Mouse (Mus musculus): ENCODE measurements around the gene Rap1gap2. TPM values are rescaled to one million over a fixed set of nuclear protein-coding genes. Genes with fewer than 3 reads are reported as not detected.

Gene Rap1gap2
- polyA plus RNA-seq, 1 experiment = 0.81 TPM

GRCm38 (mm10) chr11:74647966-74648365 lies 37.3 kb upstream of the Rap1gap2 start:
- Histone ChIP-seq H3K36me3 (replicated peaks; ENCODE audit: low read length) (peaks cover 11% of the 10 kb centered on the region), H3K27me3 (replicated peaks) (peaks cover 2% of the 10 kb centered on the region), H3K9me3 (no peaks in the 10 kb centered on the region), H3K4me3 (replicated peaks) (peak overlapping the region; percentile 23), H3K4me1 (peaks cover 52% of the 10 kb centered on the region)
- TF ChIP-seq GATA1 (IDR thresholded peaks at IDR 0.05; ENCODE audit: borderline replicate concordance, low read length) (no peak), FLI1 (IDR thresholded peaks at IDR 0.05; ENCODE audit: low read length) (no peak)

DNA sequence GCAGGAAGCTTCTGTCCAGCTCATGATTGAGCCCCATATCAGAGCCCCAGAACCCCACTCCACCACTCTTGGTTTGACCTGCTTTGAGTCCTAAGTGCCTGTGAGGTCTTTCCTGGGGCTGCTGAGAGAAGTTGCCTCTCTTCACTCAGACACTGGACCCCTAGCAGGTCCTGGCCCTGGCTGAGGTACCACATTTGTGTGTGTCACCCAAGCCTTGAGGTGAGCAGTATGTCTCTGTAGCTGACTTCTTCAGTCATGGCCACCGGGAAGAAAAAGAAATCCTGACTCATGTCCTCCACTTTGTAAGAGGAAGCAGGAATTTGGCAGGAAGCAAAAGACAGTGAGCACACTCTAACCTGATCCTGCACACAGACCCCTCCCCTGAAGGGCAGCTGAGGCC lies 28.9 kb upstream of the Rap1gap2 start:
- no peaks in the 10 kb centered on the region for H3K36me3 ChIP-seq (replicated peaks; ENCODE audit: low read length)
- H3K9me3 ChIP-seq = no peaks in the 10 kb centered on the region
- TF ChIP-seq GATA1 (IDR thresholded peaks at IDR 0.05; ENCODE audit: borderline replicate concordance, low read length) = no peak
- no peak for TF ChIP-seq FLI1 (IDR thresholded peaks at IDR 0.05; ENCODE audit: low read length)
- peaks cover 44% of the 10 kb centered on the region for H3K4me1 ChIP-seq
- H3K27me3 ChIP-seq (replicated peaks) = peaks cover 65% of the 10 kb centered on the region
- no peak overlapping the region for H3K4me3 ChIP-seq (replicated peaks)

DNA sequence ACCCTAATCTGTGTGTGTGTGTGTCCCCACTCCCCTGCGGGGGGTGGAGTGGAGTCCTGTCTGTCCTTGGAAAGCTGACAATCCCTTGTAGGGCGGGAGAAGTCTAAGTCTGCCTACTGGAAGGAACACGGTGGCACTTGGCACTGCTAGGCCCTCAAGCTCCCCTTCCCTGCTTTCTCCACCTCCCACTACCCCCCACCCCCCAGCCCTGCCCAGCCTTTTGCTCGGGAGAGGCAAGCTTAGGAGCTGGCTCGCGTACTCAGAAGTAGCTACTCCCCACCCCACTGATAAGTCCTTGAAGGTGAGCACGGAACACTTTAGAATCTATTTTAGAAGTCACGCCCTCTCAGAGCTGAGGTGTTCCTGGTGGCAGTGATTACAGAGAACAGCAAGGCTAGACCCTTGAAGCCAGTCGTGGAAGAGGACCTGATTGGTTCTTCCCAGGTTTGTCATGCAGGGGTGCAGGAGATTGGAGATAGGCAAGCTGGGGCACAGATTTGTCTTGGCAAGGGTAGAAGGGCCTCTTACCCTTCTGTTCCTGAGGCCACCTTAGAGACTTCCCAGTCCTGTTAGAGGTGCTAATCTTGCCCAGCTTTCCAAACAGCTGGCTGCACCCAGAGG lies 28.2 kb upstream of the Rap1gap2 start:
- peaks cover 63% of the 10 kb centered on the region for H3K27me3 ChIP-seq (replicated peaks)
- H3K4me1 ChIP-seq = peaks cover 42% of the 10 kb centered on the region
- no peaks in the 10 kb centered on the region for H3K36me3 ChIP-seq (replicated peaks; ENCODE audit: low read length)
- H3K4me3 ChIP-seq (replicated peaks) = peak overlapping the region; percentile 94
- TF ChIP-seq FLI1 (IDR thresholded peaks at IDR 0.05; ENCODE audit: low read length) = no peak
- TF ChIP-seq GATA1 (IDR thresholded peaks at IDR 0.05; ENCODE audit: borderline replicate concordance, low read length) = no peak
- no peaks in the 10 kb centered on the region for H3K9me3 ChIP-seq

DNA sequence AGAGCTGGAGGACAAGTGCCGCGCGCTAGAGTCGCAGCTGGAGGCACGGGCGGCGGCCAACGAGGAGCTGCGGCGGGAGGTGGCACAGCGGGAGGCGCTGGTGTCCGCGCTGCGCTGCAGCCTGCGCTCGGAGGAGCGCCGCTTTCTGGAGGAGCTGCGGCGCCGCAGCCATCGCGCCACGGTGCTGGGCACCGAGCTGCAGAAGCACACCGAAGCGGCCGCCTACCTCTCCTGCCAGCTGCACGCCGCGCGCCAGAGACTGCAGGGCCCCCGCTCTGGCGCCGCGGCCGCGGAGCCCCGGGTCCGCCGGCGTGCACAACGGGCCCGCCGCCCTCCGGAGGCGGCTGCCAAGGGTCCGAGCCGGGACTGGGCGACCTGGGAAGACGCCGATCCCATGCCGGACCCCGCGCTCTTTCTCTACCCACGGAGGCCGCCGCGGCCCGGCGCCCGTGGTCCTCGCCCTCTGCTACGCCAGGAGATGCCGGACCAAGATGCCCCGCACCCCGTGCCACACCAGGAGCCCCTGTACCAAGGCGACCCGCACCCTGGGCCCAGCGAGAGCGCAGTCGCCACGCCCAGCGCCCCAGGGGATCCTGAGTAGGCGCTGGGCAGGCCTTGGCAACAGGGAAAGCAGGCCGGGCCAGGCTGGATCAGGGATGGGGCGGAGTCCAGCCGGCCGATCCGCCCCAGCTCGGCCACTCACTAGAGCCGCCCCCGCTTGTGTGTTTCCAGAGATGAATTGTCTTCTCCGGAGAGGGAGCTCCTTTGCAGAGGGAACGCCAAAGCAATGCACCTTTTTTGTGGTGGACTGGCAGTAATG lies 27.5 kb upstream of the Rap1gap2 start:
- Histone ChIP-seq H3K4me3 (replicated peaks) (peak overlapping the region; percentile 94), H3K36me3 (replicated peaks; ENCODE audit: low read length) (no peaks in the 10 kb centered on the region), H3K9me3 (no peaks in the 10 kb centered on the region), H3K4me1 (peaks cover 40% of the 10 kb centered on the region), H3K27me3 (replicated peaks) (peaks cover 65% of the 10 kb centered on the region)
- TF ChIP-seq GATA1 (IDR thresholded peaks at IDR 0.05; ENCODE audit: borderline replicate concordance, low read length) = no peak
- TF ChIP-seq FLI1 (IDR thresholded peaks at IDR 0.05; ENCODE audit: low read length) = no peak

DNA sequence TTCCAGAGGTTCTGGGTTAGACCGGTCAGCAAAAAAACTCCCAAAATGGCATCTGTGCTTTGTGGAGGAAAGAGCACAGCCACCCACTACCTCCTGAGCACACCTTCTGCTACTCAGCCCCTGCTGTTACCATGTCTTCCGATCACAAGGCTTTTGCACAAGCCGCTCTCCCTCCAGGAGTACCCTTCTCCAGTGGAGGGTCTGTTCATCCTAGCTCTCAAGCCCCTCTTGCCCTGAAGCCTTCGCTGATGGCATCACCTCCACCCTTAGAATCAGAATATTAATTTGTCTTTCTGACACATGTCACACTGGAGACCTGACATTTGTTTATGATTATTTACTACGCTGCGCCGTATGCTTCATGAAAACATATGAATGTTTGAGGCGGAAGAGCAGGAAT lies 26.8 kb upstream of the Rap1gap2 start:
- no peaks in the 10 kb centered on the region for H3K9me3 ChIP-seq
- no peaks in the 10 kb centered on the region for H3K36me3 ChIP-seq (replicated peaks; ENCODE audit: low read length)
- peak overlapping the region; percentile 94 for H3K4me3 ChIP-seq (replicated peaks)
- H3K27me3 ChIP-seq (replicated peaks) = peaks cover 65% of the 10 kb centered on the region
- peaks cover 40% of the 10 kb centered on the region for H3K4me1 ChIP-seq
- TF ChIP-seq FLI1 (IDR thresholded peaks at IDR 0.05; ENCODE audit: low read length) = no peak
- TF ChIP-seq GATA1 (IDR thresholded peaks at IDR 0.05; ENCODE audit: borderline replicate concordance, low read length) = no peak

GRCm38 (mm10) chr11:74634490-74635275 lies 24.0 kb upstream of the Rap1gap2 start:
- Histone ChIP-seq H3K4me3 (replicated peaks) (no peak overlapping the region), H3K36me3 (replicated peaks; ENCODE audit: low read length) (no peaks in the 10 kb centered on the region), H3K4me1 (peaks cover 25% of the 10 kb centered on the region), H3K9me3 (peaks cover 4% of the 10 kb centered on the region; the same call in 1 of the 2 replicates), H3K27me3 (replicated peaks) (peaks cover 44% of the 10 kb centered on the region)
- TF ChIP-seq GATA1 (IDR thresholded peaks at IDR 0.05; ENCODE audit: borderline replicate concordance, low read length) = no peak
- TF ChIP-seq FLI1 (IDR thresholded peaks at IDR 0.05; ENCODE audit: low read length) = no peak

DNA sequence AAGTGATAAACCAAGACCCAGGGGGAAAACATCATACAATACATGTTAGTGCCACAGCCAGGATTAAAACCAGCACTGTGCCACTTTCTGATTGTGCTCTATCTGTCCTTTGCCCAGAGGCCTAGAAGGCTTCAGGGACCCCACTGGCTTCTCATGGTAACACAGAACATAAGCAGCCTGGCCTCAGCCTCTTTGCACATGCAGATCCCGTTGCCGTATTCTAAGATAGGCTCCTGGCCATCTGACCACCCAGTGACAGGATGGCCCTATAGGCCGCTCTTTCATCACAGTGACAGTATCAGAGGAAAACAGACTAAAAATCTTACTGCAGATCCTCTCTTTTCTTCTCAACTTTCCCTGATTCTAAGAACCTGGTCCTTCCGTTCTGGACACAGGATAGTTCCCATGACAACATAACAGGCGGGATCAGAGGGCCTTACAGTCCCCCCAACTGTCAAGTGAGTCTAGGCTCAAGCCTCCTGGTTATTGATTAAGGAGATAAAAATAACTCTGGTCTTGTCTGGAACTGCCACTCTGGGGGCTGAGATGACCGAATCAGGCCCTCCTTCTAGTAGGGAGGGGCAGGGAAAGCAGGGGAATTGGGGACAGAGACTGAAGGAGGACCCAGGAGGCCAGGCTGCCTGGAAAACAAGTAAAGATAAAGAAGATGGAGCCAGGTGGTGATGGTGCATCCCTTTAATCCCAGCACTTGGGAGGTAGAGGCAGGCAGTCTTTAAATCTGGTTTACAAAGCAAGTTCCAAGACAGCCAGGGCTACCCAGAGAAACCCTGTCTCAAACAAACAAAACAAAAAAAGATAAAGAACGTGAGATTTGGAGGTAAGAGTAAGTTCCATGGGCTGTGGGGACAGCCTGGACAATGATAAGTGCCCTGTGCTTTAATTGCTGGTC lies 21.4 kb upstream of the Rap1gap2 start:
- H3K4me3 ChIP-seq (replicated peaks) = no peak overlapping the region
- H3K36me3 ChIP-seq (replicated peaks; ENCODE audit: low read length) = no peaks in the 10 kb centered on the region
- TF ChIP-seq FLI1 (IDR thresholded peaks at IDR 0.05; ENCODE audit: low read length) (no peak), GATA1 (IDR thresholded peaks at IDR 0.05; ENCODE audit: borderline replicate concordance, low read length) (no peak)
- H3K4me1 ChIP-seq = peaks cover 6% of the 10 kb centered on the region
- H3K27me3 ChIP-seq (replicated peaks) = peaks cover 21% of the 10 kb centered on the region
- H3K9me3 ChIP-seq = peaks cover 4% of the 10 kb centered on the region; the same call in 1 of the 2 replicates

- peaks cover 32% of the 10 kb centered on the region for H3K9me3 ChIP-seq
- no peak for TF ChIP-seq GATA1 (IDR thresholded peaks at IDR 0.05; ENCODE audit: borderline replicate concordance, low read length)
- TF ChIP-seq FLI1 (IDR thresholded peaks at IDR 0.05; ENCODE audit: low read length) = no peak
- no peaks in the 10 kb centered on the region for H3K36me3 ChIP-seq (replicated peaks; ENCODE audit: low read length)
- no peak overlapping the region for H3K4me3 ChIP-seq (replicated peaks)
- peaks cover 19% of the 10 kb centered on the region for H3K27me3 ChIP-seq (replicated peaks)
- peaks cover 21% of the 10 kb centered on the region for H3K4me1 ChIP-seq
Measured at GRCm38 (mm10) chr11:74627481-74627880, 16.8 kb upstream of the Rap1gap2 start.

DNA sequence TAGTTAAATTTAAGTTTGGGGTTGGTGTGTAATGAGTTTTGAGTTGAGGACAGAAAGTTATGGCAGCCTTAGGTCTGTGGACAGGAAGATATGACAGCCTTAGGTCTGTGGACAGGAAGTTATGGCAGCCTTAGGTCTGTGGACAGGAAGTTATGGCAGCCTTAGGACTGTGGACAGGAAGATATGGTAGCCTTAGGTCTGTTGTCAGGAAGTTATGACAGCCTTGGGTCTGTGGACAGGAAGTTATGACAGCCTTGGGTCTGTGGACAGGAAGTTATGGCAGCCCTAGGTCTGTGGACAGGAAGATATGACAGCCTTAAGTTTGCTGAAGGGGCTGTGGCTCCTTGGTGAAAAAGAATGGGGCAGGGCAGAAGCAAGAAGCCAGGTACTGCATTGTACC lies 14.6 kb upstream of the Rap1gap2 start:
- no peaks in the 10 kb centered on the region for H3K36me3 ChIP-seq (replicated peaks; ENCODE audit: low read length)
- TF ChIP-seq FLI1 (IDR thresholded peaks at IDR 0.05; ENCODE audit: low read length) (no peak), GATA1 (IDR thresholded peaks at IDR 0.05; ENCODE audit: borderline replicate concordance, low read length) (no peak)
- H3K27me3 ChIP-seq (replicated peaks) = peaks cover 31% of the 10 kb centered on the region
- H3K4me1 ChIP-seq = peaks cover 34% of the 10 kb centered on the region
- no peak overlapping the region for H3K4me3 ChIP-seq (replicated peaks)
- peaks cover 32% of the 10 kb centered on the region for H3K9me3 ChIP-seq
